Mouse (Mus musculus) embryo, embryonic 10 days (tissue): ENCODE measurements at regions not wholly inside any gene's neighbourhood (a gene's known extent, or its start where the extent isn't known, plus 50 kb on each side); places are given as distances from the start of the nearest gene placed in this dataset.

ENCODE experiments used
- DNase-seq: peaks from one replicate; pipeline ENCODE4 v3.0.0-alpha.2; 2015; ENCODE audit warnings: low spot score

DNA sequence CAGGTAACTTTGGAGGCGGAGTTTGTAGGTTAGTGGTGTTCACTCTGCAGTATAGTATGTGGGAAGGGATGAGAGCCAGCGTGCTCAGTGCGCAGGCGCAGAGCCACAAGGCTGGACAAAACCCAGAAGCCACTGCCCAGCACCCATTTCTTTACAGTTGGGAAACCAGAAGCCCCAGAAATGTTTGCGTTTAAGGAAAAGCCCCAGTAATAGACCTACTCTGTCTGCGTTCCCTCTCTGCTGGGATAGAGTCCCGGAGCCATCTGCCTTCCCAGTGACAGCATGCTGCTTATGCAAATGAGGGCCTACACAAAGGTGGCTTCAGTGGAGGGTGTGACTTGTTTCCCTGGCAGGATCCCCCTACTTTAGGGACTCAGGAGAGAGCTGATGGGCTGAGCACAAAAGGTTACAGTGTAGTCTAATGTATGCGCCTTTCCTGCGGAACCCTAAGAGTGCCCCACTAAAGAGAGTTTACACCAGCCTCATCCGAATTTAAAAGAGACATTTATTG lies 456.0 kb downstream of the Irx1 start:
- DNase-seq: peak; percentile 65

GRCm38 (mm10) chr13:71506777-71507176 lies 456.7 kb downstream of the Irx1 start:
- DNase-seq: no peak

- DNase-seq: no peak
Observed at GRCm38 (mm10) chr13:71489773-71490172, 473.8 kb downstream of the Irx1 start.

GRCm38 (mm10) chr13:71481205-71481604 lies 482.3 kb downstream of the Irx1 start:
- no peak for DNase-seq

GRCm38 (mm10) chr13:71461552-71461951 lies 502.0 kb downstream of the Irx1 start:
- no peak for DNase-seq

DNA sequence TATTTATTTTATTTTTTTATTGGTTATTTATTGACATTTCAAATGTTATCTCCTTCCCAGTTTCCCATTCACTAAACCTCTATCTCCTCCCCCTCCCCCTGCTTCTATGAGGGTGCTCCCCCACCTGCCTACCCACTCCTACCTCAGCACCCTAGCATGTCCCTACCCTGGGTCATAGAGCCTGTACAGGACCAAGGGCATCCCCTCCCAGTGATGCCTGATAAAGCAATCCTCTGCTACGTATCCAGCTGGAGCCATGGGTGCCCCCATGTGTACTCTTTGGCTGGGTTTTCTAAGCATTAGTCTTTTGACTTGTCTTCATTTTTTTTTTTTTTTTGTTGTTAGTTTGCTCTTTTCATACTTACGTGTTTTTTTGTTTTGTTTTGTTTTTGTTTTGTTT lies 502.9 kb downstream of the Irx1 start:
- DNase-seq: no peak

- DNase-seq: peak; percentile 35
Observed at GRCm38 (mm10) chr13:71460097-71460496, 503.4 kb downstream of the Irx1 start.

GRCm38 (mm10) chr13:71459022-71459536 lies 504.4 kb downstream of the Irx1 start:
- no peak for DNase-seq

GRCm38 (mm10) chr13:71458061-71458935 lies 505.2 kb downstream of the Irx1 start:
- peak; percentile 85 for DNase-seq

- DNase-seq: no peak
Observed at GRCm38 (mm10) chr13:71457550-71457949, 506.0 kb downstream of the Irx1 start.

DNA sequence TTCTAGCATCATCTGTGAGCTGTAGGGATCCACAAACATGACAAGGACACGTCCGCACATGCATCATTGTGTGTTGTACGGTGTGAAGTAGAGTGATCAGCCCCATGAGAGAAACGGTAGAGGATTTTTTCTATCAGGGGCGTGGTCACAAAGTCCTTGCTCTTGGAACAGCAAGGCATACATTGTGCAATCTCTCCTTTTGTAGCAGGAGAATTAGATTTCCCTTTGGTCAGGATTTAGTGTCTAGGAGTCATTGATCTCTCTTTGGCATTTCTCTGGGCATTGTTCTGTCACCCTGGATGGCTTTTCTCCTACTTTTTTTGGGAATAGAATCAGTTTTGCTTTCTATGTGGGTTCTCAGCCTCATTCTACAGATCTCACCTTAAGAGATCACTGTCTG lies 511.3 kb downstream of the Irx1 start:
- DNase-seq: no peak

GRCm38 (mm10) chr13:71437601-71438099 lies 525.9 kb downstream of the Irx1 start:
- no peak for DNase-seq

DNA sequence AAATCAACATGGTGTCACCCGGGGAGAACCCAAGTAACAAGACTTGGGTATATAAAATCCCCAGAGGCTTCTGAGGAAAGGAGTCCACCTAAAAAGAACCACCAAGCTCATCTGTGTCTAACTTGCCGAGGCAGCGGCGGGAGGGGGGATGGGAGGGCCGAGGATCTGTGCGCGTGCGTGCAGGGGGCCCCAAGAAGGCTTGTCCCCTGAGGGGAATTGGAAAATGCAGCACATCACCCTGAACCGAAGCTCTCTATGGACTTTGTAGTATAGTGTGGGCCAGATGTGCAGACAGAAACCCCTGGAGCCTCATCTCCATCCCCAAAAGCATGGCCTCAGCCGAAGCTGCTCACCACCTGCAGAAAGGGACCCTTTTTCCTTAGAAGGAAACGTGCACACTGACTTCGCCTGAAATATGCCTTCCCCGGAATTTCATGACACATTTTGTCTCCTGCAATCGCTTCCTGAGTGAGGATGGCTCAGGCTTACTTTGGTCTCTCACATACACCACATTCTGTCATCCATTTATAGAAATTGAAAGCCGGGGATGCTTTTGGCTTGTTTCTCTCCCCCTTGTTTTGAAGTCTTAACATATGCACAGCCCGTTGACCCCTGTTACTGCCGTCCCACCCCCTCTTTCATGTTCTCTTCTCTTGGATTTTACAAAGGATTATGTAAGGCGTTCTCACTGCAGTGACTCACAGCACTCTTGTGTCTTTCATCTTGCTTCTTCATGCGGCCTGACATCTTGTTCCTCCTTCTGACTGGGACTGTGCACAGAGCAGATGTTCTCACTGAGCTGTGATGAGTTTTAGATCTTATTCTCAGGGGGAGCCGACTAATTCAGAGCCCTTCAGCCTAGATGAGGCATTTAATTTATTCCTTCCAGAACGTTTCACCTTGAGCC lies 559.6 kb downstream of the Irx1 start:
- DNase-seq: peak; percentile 6

DNA sequence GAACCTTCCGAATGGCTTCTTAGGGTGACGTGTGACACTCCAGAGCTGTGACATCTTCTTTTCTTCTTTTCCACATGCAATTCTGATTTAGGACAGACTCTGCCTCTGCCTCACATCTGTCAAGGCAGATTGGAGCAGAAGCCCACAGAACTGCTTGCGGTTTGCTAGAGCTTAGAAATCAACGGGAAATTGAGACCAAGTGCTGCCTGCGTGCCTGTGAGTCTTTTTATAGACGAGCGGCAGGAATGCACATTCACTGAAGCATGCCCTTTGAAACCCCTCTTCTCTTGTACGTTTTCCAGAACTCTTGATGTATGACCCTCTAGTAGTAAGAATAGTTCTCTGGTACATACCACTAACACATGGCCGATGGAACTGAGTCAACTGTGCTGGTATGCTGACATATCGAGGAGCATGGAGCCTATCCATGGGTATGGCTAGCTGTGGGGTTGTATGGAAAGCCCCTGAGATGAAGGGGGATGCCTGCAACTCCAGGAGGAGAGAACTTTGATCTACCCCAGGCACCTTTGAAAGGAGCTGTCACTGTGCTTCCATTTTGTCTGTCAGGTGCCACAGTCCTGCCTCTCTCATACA lies 552.2 kb upstream of the Adamts16 start:
- DNase-seq: no peak

GRCm38 (mm10) chr13:71378641-71379040 lies 537.0 kb upstream of the Adamts16 start:
- no peak for DNase-seq

DNA sequence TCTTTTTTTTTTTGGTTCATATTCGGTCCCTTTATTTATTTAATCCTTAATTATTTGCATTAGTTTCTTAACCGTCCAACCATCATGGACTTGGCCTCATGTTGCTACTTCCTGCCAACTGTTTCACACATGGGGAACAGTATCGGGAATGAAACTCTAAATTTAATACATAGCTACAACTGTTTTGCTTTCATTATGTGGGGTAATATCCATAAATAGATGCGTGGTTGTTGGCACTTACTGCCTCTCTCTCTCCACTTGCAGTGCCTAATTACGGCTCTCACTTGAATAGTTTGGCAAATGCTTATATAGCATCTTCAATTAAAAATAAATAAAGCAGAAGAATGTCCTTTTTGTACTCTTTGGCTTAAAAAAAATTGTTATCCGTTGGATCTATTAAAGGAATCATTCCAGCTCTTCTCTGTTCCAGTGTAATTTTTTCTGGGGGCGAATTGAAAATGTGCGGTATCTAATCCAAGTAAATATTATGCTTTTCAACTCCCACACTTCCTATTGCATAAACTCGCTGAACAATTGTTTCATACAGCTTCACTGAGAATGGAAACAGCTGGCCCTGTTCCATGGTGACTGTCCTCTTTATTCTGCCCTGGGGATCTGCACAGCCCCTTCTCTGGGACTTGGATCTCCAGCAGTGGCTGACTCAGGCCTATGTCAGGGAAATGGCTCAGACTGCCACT lies 534.4 kb upstream of the Adamts16 start:
- no peak for DNase-seq

DNA sequence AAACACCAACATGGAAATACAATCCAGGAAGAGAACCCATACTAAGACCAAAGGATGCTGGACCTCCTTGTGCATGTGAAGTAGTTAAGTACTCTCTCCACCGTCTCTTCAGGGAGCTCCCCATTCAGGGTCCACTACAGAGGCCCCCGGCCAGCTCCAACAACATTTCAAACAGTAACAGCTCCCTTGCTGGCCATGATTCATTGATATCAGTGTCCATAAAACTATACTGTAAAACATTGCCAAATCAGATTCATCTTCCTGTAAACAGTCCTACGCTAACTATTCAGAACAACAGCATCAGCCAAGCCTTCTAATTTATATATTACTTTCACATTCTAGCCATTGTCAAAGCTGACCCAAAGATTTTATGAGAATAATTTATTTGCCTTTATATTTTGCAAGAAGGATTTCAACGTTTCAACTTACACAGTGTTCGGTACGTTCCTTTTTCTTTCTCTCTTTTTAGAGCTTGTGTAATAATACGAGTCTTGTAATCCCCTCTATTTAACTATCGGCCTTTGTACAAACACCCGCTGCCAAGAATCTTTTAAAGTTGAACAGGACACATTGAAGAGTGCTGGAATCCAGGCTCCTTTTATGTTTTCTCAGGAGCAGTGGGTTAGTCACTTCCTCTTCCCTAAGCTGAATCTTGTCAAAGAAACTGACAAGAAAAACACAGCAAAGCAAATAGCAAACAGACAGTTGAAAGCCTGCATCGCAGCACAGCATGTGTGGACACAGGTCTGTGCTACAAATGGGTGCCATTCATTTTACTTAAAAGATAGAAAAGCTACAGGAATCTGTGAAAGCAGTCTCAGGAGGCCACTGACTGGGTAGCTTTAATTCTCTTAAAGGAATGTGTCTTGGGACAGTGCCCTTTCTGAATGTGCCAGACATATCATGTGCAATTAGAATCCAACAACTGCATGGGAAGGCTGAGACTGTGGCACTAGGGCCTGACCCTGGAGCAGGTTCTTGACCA lies 531.4 kb upstream of the Adamts16 start:
- DNase-seq: peak; percentile 15

DNA sequence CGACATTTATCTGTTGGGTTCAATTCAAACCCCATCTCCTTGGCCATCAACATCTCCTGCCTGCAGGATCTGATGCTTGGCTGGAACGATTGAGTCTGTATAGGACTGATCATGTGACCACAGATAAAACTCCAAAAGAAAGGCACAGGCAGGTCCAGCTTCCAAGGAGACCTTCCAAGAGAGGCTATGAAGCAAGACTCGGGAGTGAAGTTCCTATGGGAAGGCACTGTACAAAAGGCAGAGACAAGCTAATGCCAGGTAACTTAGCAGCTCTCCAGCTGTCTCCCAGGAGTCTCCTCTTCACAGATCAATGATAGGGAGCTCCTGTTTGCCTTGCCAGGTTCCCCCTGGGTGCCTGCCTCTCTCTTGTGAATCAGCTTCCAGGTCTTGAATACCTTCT lies 528.2 kb upstream of the Adamts16 start:
- no peak for DNase-seq

GRCm38 (mm10) chr13:71365261-71365660 lies 523.6 kb upstream of the Adamts16 start:
- DNase-seq: no peak

DNA sequence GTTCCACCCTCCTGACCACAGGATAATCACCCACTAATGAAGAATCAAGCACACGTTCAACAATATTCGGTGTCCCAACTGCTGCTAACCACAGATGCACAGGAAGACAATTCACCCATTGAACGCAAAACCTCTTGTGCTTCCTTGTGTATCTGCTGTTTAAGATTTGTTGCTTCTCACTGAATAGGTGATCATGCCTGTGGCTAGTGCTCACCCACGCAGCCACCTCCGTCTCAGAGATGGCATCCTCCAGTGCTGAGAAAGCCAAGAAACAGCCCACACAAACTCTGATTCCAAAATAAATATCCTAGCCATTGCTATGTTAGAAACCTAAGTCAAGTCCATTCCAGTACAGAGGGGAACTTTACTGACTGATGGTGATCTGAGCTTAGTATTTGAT lies 520.7 kb upstream of the Adamts16 start:
- DNase-seq: no peak
